Mouse (Mus musculus) spleen, embryonic (tissue): ENCODE measurements around the gene Vps8.

Source experiments
- CTCF ChIA-PET: fragments of 350-600 bp; sonication (Branson Sonifier 250); formaldehyde crosslinking; loops from one replicate; lab custom pipeline; 2022; lab: Charles Lee

Vps8 gene

DNA sequence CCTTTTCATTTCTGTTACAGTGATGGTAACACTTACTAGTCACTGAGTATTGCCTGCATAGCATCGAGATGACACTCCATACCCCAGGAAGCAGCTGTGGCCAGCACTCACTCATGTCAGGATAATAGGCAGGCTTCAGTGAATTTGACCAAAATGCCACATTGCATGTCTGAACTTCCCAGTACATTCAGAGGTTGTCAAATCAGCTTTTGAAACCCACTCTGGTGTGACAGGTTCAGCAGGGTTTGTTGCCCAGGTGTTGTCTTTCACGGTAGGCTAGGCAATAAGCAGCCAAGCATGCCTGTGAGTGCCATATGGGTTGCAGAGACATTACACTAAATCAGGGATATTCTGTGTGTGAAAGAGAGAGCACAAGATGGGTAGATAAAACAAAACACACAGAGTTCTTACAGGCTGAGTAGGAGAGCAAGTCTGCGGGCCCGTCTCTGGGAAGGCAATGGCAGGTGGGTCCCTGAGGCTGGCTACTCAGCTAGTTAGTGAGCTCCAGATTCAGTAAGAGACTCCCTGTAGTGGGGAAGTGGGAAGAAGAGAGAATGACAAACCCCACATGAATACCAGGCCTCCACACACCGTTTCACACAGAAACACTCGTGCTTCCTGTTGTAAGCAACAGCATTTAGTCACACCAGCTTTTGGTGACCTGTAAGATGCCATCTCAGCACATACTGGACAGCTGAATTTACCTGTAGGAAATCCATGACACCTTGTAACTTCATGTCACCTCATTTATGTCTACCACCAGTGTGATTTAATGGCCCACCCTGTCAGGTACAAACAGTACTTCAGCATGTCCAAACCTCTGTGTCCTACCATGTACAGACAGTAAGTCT lies 203.1 kb downstream of the Vps8 start:
- CTCF ChIA-PET = no interaction called here

DNA sequence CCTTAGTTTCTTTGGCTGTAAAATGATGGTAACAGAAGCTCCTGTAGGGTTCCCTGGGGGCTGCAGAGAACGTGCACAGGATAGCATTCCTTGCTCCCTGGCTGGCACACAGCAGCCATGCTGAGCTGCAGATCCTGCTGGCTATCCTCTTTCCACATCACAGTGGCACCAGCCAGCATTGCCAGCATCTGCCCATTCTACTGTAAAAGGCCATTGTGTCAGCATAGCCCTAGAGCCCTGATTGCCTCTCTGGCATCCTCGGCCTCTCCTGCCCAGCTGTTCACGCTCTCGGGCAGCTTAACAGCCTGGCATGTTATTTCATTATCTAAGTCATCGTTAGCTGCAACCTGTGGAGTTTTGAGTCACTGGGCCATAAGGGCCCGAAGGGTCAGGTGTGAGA lies 204.3 kb downstream of the Vps8 start:
- CTCF ChIA-PET = no interaction called here

DNA sequence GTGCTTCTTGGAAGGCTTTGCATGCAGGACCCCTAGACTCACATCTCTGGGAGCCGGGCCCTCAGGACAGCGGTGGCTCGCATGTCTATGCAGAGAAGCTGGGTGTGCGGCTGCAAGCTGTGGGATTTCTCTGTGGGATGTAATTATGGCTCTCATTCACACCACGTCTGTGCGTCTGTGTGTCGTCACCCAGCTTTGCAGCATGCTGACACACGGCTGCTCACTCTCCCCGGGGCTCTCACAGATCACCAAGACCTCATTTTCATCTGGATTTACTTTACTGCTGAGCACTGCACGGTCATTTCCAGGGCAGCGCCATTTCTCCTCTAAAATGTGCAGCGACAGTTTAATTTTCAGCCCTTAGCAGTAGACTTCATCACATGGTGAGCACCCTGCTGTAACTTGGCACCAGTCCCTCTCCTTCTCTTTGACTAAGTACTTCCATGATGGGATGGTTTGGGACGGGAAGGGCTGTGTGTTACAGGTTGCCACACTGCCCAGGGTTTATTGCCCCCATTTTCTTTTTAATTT lies 205.2 kb downstream of the Vps8 start:
- CTCF ChIA-PET = no interaction called here

DNA sequence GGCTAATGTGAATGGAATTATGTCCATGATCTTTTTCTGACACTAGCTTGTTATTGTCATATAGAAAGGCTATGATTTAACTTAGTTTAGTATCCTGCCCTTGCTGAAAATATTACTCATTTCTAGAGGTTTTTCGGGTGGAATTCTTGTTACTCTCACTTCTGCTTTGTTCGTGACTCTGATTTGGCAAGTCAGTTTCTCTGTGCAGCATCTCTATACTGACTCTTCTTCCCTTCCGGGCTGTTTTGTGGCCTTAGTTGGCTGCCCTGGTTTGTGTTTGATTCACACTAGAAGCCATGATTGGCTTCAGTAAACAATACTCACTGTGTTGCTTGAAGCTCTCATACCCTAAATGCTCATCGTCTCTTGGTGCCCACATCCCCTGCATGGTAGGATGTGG lies 207.7 kb downstream of the Vps8 start:
- CTCF ChIA-PET = no interaction called here

DNA sequence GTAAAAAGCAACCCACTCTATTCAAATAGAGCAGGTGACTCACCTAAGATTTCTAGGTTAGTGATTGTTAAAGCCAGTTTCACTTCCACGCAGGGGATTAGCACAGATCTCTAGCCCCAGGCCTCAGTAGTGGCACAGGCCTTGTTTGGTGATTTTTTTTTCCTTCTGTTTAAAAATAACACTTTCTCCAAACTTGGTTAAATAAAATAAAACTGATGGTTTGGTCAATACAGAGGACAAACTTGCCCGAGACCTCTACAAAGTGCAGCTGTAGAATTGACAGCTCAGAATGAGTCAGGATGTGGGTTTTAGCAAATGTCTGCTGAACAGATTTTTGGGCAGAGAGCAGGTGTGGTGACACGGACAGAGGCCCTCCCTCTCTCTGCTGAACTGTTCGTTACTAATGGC lies 208.9 kb downstream of the Vps8 start:
- CTCF ChIA-PET = interaction anchor here (0.6 kb wide), 1 partner anchor 1005 kb away, joined by 3 read pairs; no protein-coding TSS in a partner anchor

DNA sequence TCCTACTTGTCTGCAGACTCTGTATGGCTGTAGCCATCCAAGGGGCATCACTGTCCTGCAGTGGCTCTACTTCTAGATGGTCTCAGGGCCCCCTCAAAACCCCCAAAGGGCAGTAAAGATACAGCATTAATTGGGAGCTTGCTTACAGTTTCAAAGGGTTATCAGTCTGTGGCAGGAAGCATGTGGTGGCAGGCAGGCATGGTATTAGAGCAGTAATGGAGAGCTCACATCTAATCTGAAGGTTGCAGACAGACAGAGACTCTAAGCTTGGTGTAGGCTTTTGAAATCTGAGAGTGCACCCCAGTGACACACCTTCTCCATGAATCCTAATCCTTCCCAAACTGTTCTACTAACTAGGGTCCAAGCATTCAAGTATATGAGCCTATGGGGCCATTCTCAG lies 211.5 kb downstream of the Vps8 start:
- CTCF ChIA-PET = interaction anchor here (0.6 kb wide), 1 partner anchor 16 kb away, joined by 5 read pairs; no protein-coding TSS in a partner anchor

DNA sequence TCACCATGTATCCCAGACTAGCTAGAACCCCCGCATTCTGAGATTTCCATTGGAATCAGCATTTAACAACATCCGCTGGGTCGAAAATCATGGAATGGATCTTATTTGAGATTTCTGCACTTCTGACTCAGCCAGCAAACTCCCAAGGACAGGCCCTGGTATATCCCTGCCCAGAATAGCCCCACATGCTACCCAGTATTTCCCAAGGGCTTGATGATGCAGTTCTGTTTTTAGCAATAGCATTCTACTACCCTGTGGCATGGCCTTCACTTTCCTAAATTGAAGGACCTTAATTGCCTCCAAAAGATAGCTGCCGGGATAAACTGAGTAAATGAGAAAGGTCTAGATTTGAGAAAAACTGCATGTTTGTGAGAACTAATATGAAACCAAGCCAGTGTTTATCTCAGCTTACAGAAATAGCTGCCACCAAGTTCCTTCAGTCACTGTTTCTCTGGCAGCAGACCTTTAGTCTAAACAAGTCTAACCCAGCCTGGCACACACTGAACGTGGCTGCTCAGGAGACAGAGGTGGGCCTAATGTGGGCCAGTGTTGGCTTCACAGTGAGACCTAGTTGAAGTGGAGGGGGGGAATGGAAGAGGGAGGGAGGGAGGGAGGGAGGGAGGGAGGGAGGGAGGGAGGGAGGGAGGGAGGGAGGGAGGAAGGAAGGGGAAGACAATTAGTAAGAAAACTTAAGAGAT lies 213.4 kb downstream of the Vps8 start:
- CTCF ChIA-PET = no interaction called here

DNA sequence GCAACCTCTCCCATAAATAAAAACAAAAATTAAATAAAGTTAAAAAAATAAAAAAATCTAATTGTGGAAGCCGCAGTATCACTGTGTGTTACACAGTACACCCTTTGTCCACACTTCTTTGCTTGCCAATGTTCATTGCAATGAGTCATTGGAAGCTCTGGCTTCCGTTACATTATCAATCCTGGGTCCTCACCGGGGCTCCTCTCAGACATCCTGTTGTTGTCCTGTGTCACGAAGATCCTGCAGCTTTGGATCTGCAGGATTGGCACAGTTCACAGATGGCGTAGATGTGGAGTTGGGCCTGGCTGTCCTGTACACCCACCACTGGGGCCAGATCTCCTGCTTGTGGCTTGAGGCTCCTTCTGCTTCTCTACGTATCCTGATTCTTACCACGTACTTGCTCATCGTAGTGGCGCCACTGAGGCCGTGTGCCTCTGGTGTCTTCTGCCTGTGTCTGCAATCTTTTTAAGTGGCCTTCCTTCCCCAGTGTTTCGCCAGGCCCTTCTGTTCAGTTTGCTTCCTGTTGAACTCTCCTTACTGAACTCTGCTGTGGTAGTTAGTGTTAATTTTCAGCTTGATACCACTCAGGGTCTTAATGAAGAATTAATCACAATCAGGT lies 214.4 kb downstream of the Vps8 start:
- CTCF ChIA-PET = no interaction called here

DNA sequence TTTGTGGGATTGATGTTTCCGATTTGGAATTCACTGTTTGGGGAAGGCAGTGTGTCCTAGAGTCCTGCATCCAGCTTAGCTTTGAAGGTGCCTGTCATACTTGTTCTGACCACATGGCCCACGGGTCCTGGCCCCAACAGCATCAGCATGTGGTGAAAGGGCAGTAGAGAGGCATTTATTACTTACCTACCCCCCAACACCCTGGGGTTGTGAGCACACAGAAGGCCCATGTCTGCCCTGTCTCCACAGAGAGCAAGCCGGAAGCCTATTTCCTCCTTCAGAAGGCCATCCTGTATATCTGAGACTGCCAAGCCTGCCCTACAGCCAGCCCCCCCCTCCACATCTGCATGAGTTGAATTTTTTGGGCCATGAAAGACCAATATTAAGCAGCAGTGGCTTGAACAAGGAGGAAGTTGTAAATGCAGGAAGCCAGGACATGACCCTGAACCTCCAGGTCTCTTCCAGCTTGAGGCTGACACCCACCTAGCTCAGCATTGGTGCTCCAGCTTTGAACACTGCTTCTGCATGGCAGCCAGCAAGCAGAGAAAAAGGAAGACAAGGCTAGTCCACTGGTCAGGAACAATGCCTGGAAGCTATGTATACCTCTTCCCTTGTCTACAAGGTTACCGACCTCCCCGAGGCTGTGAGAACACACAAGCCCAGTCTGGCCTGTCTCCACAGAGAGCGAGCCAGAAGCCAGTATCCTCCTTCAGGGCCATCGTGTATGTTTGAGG lies 218.0 kb downstream of the Vps8 start:
- CTCF ChIA-PET = no interaction called here

DNA sequence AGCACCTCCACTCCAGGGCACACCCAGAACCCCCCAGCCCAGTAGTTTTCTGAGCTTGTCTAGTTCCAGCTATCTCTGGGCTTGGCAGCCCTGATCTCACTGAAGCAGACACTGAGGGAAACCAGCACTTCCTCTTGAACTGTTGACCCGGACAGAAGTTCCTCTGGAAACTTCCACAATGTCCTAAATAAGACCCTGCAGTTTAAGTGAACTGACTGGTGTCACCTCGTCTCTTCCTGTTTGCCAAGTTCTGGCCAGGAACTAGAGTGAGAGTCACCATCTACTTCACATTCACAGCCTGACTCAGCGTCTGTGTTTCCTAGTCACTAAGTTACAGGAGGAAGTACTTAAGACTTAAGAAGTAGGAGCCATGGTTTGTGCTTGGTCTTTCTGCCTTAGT lies 219.0 kb downstream of the Vps8 start:
- CTCF ChIA-PET = no interaction called here

DNA sequence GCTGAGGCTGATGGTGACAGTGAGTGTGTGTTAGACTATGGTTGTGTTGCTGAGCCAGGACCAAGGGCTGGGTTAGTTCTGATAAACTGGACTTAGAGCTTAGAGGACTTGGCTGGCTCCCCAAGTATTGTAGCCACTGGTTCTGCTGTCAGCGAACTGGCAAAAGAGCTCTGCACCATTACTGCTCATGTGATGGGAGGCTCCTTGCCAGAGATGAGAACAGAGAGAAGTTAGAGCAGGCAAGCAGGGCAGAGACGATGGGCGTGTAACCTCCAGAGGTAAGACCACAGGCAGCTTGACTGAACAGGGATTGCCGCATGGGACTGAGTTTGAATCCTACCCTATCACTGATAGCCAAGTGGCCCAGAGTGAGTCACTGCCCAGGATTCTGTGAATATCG lies 220.0 kb downstream of the Vps8 start:
- CTCF ChIA-PET = no interaction called here

DNA sequence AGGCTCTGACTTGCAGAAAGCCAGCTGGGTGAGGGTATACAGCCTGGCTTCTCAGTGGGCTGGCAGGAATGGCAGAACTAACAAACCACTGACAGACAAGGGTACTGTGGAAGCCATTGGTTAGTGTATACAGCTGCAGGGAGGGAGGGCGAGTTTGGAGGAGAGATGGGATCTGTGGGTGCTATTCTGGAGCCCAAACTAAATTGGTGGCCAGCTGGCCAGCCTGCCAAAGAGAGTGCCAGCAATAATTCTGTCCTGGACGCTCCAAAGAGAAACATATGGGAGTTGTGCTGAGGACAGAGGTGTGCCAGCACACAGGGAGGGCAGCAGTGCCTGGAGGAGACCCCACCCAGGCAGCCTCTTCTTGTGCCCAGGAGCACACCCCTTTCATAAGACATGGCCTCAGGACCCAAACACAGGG lies 220.7 kb downstream of the Vps8 start:
- CTCF ChIA-PET = no interaction called here

DNA sequence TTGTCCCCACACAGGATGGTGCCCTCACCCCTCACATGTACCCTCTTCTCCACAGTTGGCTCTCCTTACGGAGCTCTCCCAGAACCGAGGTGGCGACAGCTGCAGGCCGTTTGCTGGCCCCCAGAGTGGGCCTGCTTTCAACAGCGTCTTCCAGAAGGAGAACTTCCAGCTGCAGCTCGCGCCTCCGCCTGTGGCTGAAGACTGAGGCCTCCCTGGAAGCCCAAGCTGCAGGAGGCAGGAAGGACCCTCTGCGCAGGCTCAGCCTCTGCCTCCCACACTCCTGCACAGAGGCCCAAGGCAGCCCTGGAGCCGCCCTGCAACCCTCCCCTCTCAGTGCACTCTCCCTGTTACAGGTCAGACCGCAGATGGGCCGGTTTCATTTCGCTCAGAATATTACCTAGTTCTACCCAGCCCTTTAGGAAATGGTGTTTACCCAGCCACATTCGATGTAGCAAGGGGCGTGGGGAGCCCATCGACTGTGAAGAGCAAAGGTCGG lies 221.2 kb downstream of the Vps8 start:
- CTCF ChIA-PET = no interaction called here

DNA sequence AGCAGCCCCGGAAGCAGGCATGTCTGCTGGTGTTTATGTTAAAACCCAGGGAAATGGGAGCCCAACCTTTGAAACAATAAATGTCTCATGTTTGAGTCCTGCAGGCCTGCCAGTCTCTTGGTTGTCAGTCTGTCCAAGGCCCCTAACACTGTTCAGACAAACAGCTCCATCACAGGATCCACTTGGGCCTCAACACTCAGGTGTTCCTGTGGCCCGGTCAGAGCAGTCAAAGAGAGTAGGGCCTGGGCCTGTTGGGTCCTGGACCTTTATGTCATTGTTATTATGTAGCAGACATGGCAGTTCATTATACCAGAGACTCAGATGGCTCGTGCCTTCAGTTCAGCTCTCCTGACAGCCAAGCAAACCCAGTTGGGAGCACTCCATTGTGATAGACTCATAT lies 221.7 kb downstream of the Vps8 start:
- CTCF ChIA-PET = no interaction called here

DNA sequence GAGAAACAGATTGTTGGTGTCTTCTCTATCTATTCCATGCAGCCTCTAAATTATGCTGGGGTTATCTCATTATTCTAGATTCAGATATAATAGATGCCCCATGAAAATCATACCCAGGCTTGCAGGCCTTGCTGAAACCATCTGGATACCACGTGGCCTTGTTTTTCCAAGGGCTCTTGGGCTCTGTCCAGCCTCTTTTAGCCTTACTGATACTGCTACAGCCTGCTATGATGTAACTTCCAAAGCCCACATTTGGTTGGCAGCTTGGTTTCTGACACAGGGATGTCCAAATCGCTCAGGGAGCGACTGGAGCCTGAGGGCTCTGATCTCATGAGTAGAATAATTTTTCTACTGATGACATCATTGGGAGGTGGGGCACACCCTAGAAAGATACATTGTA lies 223.0 kb downstream of the Vps8 start:
- CTCF ChIA-PET = no interaction called here

DNA sequence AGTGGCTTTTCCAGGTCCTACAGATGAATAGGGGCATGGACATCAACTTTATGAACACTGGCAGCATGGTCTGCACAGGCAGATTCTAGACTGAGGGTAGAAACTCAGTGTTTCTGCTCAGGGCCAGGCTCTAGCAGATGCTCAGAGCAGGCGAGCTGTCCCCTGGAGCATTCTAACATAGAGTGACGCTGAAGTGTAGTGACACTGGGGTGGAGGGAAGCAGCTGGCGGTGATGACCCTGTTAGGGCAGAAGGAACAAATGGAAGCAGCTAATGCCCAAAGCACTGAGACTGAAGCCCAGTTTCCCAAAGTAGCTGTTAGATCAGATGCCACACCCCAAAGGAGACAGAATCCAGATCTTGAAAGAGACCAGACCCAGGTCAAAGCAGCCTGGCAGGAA lies 223.6 kb downstream of the Vps8 start:
- CTCF ChIA-PET = no interaction called here

DNA sequence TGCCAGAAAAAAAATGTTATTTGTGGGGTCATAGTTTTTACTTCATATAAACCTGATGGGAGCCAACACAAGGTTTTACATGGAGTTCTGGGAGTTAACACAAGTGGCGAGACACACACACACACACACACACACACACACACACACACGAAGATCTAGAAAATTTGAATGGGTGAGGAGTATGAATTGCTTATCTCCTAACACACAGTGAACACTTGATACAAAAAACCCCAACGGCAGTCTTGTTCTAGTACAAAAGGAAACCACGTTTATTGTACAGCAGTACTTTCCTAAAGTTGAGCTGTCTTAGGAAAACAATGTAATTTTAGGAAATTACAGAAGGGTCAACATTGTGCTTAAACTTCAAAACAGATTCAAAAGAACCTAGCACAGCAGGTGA lies 225.9 kb downstream of the Vps8 start:
- CTCF ChIA-PET = no interaction called here

DNA sequence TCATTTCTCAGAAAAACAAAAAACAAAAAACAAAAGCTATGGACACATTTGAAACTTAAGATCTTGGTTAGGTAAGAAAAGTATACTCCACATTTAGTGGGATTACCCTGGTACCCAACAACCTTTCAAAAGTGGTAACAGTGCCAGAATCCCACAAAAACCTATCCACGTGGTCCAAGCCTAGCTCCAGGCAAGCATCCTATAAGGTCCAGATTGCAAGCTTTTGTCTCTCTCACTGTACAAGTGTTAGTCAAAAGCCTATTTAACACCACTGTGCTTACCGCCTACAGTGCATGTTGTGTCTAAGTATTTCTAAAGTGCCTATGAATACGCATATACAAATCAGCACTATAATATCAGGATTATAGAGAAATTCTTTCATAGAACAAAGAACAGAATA lies 227.4 kb downstream of the Vps8 start:
- CTCF ChIA-PET = interaction anchor here (0.6 to 0.7 kb wide), 2 partner anchors 16 to 164 kb away, joined by 3 to 5 read pairs; no protein-coding TSS in a partner anchor

DNA sequence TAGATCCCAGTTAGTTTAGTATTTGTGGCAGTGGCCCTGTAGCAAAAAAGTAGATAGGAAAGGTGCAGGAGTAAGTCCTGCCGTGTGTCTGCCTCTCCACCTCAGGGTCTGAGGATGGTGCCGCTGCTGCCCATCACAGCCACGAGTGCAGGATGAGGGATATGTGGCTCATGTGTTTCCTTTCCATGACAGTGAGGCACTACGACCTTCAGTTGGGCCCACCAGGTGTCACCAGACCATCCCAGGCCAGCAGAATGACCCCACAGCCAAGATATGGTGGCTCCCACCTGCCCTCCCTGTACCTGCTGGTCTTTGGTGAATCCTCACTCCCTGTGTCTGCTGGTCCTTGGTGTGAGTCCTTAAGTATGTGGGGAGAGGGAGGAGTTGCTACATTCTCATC lies 228.2 kb downstream of the Vps8 start:
- CTCF ChIA-PET = no interaction called here

DNA sequence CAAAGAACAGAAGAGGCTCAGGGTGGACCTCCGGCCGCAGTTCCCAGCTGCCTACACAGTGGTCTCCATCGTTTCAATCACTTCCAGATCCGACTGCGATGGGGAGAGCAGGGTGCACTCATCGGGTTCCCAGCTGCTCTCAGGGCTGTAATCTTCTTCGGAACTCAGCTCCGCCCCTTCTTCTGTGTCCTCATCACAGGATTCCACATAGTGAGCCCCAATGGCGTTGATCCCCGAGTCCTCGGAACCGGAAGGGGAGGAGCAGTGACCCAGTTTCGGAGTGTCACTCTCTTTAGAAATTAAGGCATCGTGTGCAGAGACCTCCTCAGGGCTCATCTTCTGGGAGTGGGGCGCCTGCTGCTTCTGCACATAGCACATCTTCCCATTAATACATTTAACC lies 230.2 kb downstream of the Vps8 start:
- CTCF ChIA-PET = no interaction called here

DNA sequence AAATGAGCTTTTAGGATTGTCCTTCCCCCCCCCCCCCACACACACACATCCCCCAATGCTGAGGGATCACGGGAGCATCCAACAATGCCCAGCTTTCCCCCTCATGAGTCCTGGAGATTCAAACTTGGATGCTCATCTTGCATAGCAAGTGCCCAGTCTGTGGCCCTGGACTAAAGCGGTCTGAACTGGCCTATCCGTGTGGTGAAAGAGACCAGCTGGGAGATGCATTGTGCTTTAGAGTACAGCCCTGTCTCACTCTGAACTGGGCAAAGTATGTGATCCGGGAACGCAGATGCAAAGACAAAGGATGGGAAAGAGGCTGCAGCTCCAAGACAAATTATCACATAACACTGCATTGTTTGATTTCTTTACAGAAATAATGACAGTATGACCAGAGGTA lies 231.5 kb downstream of the Vps8 start:
- CTCF ChIA-PET = no interaction called here
